Mouse (Mus musculus): ENCODE data around the gene Prdm5.

The Prdm5 gene

DNA sequence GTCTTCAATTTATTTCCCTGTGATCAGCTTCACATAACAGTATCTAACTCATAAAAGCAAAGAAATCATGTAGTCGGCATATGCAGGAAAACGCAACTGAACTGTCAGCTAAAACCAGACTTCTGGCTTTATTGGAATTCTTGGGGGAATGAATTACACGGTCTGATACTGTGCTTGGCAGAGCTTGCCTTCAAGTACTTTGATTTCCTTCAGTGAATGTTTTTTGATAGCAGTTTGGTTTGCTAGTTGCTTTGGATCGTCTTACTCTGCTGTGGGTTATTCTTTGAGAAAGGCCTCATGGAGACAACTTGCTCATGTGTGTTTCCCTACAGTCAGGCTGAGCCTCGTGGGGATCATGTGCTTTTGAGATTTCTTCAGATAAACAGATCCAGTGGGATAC lies 52.7 kb downstream of the Prdm5 start:
- in situ Hi-C loops (cut with MboI, MseI): no loop called here

DNA sequence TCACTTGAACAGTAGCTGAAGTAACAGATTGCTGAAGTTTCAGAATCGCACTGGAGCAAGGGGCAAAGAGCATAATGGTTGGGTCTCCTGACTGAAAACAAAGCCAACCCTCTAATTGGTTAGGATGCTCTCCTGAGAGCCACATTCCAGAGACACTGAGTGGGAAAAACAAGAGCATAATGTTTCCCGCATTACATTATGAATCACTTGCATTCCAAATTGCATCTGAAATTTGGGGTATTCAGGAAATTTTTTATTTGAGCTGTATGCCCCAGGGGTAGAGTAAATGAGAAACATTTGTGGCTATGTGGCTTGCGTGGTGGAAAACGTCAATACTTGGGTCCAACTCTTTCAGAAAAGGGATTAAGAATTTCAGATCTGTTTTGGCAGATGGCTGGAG lies 55.2 kb downstream of the Prdm5 start:
- in situ Hi-C loops (cut with MboI, MseI): no loop called here

- in situ Hi-C loops (cut with MboI, MseI): no loop called here
These were observed 63.8 kb downstream of the Prdm5 start for GRCm38 (mm10) chr6:65842579-65842978.

- in situ Hi-C loops (cut with MboI, MseI): no loop called here
These were observed 70.3 kb downstream of the Prdm5 start for GRCm38 (mm10) chr6:65849127-65849526.

- in situ Hi-C loops (cut with MboI, MseI): no loop called here
These were observed 70.9 kb downstream of the Prdm5 start for GRCm38 (mm10) chr6:65849687-65850086.

GRCm38 (mm10) chr6:65850221-65850620 lies 71.4 kb downstream of the Prdm5 start:
- in situ Hi-C loops (cut with MboI, MseI): no loop called here

GRCm38 (mm10) chr6:65854020-65854419 lies 75.2 kb downstream of the Prdm5 start:
- in situ Hi-C loops (cut with MboI, MseI): no loop called here

DNA sequence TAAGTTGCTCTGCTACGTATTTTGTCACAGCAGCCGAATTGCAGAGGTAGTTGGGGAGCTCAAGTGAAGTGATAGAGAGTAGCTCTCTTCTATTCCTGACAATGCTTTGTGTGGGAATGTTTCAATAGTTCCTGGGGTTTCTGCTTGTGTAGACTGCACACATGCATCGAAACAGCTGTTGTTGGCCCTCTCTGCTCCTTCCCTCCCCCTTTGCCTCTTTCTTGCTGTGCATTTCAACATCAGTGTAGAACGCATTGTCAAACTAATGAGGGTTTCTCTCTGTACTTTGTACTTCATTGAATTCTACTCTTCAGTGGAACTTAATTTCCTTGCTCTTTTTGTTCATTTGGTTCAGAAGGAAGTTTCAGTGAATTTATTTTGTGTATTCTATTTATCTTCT lies 75.8 kb downstream of the Prdm5 start:
- in situ Hi-C loops (cut with MboI, MseI): no loop called here

- in situ Hi-C loops (cut with MboI, MseI): no loop called here
These were observed 81.8 kb downstream of the Prdm5 start for GRCm38 (mm10) chr6:65860609-65861008.

- in situ Hi-C loops (cut with MboI, MseI): no loop called here
These were observed 84.0 kb downstream of the Prdm5 start for GRCm38 (mm10) chr6:65862836-65863235.

DNA sequence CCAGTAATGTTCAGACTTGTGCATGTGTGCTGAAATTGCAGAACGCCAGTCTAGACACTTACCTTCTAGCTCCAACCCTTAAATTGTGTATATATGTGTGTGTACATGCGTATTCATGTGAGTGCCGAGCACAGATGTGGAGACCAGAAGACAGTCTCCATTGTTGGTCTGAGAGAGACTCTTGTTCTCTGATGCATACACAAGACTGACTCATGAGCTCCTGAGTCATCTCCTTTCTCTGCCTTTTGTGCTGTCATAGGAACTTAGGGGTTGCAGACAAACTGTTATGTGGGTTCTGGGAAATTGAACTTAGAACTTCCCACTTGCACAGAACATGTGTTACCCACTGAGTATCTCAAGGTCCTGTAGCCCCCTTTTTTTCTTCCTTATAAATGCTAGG lies 85.4 kb downstream of the Prdm5 start:
- in situ Hi-C loops (cut with MboI, MseI): no loop called here

GRCm38 (mm10) chr6:65864919-65865318 lies 86.1 kb downstream of the Prdm5 start:
- in situ Hi-C loops (cut with MboI, MseI): no loop called here

GRCm38 (mm10) chr6:65865861-65866260 lies 87.1 kb downstream of the Prdm5 start:
- in situ Hi-C loops (cut with MboI, MseI): no loop called here

DNA sequence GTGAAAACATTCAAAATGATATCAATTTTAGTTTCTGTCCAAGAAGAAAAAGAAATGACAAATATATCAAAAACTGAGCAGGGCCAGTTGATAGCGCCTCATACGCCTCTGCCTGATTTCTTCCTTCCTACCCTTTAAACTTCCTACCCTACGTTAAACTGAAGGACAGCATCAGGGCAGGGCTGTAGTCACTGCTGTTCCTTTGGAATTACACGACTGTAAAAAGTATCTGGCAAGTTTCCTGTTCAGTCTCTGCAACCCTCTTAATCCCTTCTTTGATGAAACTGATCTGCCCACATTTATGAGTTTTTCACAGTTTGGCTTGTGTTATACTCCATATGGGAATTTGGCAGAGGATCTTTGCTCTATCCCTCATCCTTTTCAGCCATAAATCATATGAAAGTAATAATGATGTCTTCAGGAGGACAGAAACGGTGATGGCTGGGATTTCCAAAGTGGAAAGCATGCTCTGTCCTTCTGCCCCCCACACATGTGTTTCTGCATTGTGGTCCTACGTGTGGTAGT lies 93.0 kb downstream of the Prdm5 start:
- in situ Hi-C loops (cut with MboI, MseI): no loop called here

- in situ Hi-C loops (cut with MboI, MseI): no loop called here
These were observed 99.5 kb downstream of the Prdm5 start for GRCm38 (mm10) chr6:65878300-65878699.

- in situ Hi-C loops (cut with MboI, MseI): no loop called here
These were observed 110.0 kb downstream of the Prdm5 start for GRCm38 (mm10) chr6:65888835-65889234.

DNA sequence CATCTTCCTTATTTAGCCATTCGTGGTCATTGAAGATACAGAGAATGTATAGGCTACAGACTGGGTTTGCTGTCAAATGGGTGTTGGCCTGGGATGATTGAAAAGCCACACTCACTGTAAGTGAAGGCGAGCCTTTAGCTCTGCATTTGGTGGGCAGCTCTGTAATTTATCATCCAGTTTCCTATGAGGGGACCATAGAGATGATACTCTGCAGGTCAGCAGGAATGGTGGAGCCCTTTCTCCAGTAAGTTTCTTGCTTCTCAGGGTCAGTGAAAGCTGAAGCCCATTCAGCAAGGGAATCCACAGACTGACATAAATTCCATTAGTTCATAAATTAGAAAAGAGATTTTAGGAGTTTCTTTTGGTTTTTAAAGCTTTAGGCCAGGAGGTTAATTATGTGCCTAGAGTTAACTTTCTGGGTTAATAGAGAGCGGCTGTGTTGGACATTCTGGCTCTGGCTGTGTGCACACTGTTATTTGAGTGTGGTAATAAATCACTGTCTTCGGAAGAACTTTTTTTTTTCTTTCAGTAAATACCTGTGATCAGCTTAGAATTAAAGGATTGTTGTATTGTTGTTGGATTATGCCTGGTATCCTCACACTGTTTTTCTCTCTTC lies 113.4 kb downstream of the Prdm5 start:
- in situ Hi-C loops (cut with MboI, MseI): no loop called here

DNA sequence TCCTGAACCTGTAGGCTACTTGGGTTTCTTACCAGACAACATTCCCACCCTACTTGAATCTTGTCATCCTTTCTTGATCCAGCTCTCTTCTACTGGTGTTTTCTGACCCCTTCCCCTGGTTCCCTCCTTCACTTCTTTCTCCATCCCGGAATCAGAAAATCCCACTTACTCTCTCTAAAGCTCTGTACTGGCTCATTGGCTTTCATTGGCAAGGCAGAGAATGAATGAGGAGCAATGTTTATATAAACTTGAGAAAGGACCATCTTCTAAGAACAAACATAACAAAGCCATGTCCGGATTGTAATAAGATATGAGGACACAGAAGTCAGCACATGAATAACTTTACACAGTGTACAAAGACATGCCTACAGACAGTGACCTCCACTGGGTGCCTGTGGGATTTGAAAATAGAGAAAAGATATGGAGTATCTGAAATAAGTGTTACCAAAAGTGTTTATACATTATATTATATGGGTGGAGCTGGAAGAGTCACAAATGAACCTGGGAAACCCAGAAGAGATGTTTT lies 127.9 kb downstream of the Prdm5 start:
- in situ Hi-C loops (cut with MboI, MseI): no loop called here

GRCm38 (mm10) chr6:65915421-65915820 lies 136.6 kb downstream of the Prdm5 start:
- in situ Hi-C loops (cut with MboI, MseI): no loop called here

DNA sequence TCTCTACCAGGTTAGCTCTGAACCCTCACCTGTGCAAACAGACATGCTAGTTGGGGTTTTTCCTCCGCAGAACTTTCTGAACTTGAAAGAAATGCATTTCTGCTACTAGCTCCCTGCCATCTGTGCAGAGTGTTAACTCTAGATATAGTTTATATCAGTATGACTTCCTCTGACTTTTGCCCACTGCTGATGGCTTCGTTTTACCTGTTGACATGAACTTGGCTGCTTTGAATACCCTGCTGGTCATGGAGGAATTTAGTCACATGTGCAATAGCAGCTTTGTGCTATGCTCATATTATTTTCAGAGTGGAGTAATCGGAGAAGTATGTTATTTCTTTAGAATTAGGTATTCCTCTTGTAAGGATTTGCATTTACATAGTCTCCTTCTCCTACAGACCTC lies 142.9 kb downstream of the Prdm5 start:
- in situ Hi-C loops (cut with MboI, MseI): no loop called here

DNA sequence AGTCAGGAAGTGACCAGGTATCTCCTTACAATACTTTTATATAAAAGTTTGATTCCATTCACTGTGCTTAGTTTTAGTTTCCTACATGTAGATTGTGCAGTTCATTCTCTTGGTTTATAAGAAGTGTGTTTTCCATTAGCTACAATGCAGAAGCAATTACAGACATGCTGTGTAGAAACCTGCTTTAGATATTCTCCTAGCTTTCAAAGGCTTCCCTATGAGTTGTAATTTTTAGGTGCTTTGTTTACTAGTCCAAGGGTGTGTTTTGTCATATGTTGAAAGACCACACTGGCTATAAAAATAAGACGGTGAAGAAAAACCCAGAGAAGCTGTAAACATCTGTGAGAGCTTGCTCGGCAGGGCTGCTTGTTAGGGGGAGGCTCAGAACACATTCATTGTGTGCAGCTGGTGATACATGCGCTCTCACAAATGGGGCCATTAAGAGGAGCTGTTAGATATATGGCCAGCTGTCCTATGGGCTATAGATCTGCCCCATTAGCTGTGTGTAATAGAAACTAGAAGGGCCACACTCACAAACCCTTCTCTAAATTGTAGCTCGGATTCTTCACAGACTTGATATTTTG lies 144.8 kb downstream of the Prdm5 start:
- in situ Hi-C loops (cut with MboI, MseI): no loop called here

GRCm38 (mm10) chr6:65925737-65926333 lies 147.0 kb downstream of the Prdm5 start:
- in situ Hi-C loops (cut with MboI, MseI): no loop called here

- in situ Hi-C loops (cut with MboI, MseI): no loop called here
These were observed 151.7 kb downstream of the Prdm5 start for GRCm38 (mm10) chr6:65930523-65930922.

Measured in T-helper 2 cell (primary cell).